Mouse (Mus musculus) gastrocnemius, adult 8-10 months (tissue): ENCODE data around the gene Cyp8b1. TPM values are rescaled to one million over a fixed set of nuclear protein-coding genes. Genes with fewer than 3 reads are reported as not detected.

ENCODE experiments used
- DNase-seq, 2 experiments: peaks; one replicate each; pipeline ENCODE4 v3.0.0; 2022; ENCODE audit warnings: low spot score in 2 of 2
- total RNA-seq, 4 experiments: library from RNA; stranded (reverse); gene quantifications; 2 replicates each; pipeline ENCODE4 v1.2.4; 2022

Cyp8b1 gene
- total RNA-seq, 4 experiments from 2014 or later: not detected

DNA sequence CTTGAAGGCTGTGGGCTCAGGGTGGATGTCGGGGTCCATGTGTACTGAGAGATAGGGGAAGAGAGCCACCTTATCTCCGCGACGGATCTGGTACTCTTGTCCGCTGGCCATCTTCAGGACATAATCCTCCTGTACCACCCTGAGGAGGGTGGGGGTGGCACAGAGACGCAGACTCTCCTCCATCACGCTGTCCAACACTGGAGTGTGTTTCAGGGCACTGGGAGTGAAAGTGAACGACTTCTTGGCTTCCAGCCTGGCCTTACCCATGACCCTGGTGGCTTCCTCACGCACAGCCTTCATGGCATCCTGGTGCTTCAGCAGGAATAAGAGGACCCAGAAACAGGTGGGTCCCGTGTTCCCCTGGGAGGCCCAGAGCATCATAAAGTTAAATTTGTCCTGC lies 1.0 kb downstream of the Cyp8b1 start:
- no peak for DNase-seq

GRCm38 (mm10) chr9:121914226-121914757 lies 1.8 kb downstream of the Cyp8b1 start:
- DNase-seq: no peak

DNA sequence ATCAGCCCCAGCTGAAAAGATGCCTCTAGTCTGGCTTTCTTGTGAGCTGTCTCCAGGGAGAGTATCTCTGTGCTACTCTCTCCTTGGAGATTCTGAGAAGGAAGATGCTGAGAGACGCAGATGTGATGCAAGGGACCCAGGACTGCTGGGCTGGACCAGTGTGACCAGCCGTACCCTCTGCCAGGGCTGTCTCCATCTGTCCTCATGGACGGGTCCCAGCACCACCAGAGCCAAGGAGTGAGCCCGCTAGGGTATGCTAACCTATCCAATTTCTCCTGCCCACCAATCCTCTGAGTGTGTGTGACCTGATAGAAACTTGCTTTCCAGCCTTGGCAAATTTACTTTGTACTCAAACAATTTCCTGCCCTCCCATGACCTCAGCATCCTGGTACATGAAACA lies 3.3 kb downstream of the Cyp8b1 start:
- no peak for DNase-seq

- no peak for DNase-seq
Observed at GRCm38 (mm10) chr9:121911196-121911595, 4.9 kb downstream of the Cyp8b1 start.

DNA sequence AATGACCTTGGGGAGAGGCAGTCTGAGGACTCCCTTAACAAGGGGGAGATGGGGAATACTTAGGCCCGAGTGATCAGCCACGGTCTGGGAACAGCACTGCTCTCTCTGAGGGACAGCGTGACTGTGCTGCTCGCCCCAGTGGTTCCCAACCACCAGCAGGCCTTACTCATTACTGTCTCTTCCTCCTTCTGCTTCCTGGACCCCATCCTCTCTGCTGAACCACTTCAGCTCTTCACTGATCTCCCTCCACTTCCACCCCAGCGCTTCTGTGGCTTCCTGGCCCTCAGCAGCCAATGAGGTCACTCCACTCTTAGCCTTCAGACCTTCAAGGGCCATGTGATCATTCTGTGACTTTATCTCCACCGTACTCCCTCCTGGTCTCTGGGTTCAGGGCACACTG lies 6.5 kb downstream of the Cyp8b1 start:
- DNase-seq: no peak

GRCm38 (mm10) chr9:121908321-121908720 lies 7.8 kb downstream of the Cyp8b1 start:
- no peak for DNase-seq

- no peak for DNase-seq
Observed at GRCm38 (mm10) chr9:121907356-121908070, 8.6 kb downstream of the Cyp8b1 start.

GRCm38 (mm10) chr9:121906456-121906855 lies 9.6 kb downstream of the Cyp8b1 start:
- no peak for DNase-seq

DNA sequence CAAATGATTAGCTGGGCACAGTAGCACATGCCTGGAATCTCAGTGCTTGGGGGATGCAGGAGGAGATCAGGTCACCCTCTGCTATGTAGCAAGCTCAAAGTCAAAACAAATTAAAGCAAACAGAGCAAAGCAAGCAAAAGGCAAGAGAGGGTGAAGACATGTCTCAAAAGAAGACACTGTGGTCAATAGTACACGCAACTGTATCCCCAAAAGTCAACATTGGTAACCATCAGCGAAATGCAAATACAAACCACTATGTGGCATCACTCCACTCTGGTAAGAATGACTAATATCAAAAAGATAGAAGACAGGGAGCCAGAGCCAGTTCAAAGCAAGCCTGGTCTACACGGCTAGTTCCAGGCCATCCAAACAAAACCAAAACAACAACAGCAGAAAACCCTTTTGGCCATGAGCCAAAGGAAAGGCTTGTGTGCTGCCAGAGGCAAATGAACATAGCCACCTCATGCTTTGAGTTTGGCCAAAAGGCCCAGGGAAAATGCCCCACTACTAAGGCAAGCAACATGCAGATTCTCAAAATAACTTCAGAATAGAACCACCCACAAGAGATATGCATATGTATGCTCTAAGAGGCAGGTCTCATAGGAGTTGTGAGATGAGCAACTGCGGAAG lies 10.4 kb downstream of the Cyp8b1 start:
- DNase-seq: no peak

DNA sequence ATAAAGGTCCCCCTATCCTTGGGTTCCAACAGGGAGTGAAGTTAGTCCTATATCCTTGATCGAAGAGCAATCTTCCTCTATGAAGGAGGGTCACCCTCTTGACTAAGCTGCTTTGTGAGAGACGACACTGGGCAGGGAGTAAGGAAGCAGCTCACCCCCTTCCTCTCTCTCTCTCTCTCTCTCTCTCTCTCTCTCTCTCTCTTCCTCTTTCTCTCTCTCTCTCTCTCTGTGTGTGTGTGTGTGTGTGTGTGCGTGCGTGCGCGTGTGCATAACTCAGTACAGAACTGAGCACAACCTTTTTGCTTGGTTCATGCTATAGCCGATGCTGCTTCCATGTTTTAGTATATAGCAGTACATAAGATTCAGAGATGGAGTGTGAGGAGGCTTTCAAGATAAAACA lies 11.2 kb downstream of the Cyp8b1 start:
- DNase-seq: no peak

DNA sequence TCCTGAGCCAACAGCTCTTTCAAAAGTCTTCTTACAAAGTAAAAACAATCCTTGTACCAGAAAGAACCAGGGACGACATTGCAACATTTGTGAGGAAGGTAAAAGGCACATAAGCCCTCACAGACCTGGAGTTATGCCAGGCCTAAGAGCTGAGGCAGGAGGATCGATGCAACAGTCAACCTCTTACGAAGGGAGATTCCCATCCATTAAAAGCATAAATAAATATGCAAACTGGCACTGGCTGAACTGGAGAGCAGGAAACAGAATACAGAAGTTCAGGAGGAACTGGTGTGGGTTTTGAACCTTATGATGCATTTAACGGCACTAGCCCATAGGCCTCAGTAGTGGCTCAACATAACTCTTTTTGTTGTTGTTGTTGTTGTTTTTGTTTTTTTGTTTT lies 11.8 kb downstream of the Cyp8b1 start:
- no peak for DNase-seq

DNA sequence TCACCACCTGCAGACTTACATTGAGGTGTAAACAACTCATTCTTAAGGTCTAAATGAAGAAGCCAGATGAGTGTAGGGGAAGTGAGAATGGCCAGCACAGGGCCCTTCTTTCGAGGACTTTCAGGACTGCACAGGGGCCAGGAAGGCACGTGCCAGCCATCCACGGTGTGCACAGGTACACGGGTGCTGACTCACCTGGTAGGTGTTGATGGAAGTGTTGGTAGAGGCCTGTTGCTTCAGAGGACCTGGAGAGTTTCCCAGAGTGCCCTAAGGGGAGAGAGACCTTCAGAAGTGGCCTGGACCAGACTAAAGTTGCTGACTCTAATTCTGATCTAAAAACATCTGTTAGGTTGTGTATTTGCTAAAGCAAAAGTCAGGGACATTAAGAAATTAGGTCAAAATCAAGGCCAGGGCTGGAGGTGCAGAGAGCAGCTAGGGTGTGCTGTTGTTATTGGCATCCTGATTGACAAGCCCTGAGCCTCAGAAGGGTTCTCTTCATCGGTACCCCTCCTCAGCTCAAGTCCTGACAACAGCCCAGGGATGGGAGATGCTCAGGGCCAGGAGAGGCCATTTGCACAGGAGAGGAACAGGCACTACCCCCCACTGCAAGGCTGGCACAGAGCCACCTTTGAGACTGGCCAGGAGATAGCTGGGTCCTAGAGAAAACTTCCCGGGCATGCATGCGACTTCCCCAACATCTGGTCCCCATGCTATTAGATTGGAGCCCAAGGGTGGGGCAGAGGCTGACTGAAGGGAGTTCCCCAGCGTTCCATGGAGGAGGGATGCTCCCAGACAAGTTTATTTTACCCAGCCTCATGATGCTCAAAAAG lies 12.4 kb downstream of the Cyp8b1 start:
- peak in 1 of 2 experiments; percentile 52 for DNase-seq

DNA sequence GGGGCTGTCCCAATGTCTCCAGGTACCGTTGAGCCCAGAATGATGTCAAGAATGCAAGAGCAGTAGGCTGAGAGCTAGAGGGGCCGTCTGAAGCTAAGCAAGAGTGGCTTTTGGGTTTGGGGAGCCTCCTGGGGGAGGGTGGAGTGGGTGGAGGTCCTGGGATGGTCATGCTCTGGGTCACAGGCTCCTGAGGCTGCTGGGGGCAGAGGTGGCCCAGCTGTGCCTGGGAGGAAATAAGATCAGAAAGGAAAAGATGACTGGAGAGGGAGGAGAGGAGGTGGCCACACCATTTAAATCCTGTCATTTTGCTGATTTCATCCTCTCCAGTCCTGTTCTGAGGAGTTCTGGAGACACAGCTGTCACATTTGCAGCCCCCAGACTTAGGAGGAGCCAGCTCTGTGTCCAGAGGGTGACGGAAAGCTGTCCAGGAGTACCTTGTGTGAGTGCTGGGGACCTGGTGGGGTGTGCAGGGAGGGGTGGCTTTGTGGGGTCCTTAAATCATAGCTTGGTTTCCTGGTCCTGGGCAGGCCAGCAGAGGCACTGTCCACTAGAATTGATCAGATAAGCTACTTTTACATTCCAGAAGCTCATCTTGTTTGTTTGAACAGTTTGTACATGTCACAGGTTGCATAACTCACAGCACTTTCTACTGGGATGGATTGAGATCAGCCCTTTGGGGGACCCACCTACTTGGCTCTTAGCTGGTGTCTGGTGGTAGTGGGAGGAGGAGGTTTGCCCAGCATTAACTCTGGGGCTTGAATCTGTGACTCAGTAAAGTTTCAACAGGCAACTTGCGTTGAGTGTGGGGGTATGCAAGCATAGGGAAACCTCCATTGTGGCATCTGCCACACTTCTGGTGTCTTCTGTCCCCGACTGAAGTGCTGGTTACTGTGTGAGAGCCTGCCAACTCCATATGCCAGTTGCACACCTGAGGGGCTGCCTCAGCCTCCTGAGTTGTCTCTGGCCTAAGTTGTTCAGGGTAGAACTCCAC lies 14.1 kb downstream of the Cyp8b1 start:
- DNase-seq: no peak

GRCm38 (mm10) chr9:121900282-121900855 lies 15.7 kb downstream of the Cyp8b1 start:
- no peak for DNase-seq

GRCm38 (mm10) chr9:121899306-121899705 lies 16.8 kb downstream of the Cyp8b1 start:
- DNase-seq: no peak

GRCm38 (mm10) chr9:121898245-121898644 lies 17.9 kb downstream of the Cyp8b1 start, which contains the start of gene Ackr2:
Ackr2 (plus strand) TSS chr9:121898355.
- DNase-seq: no peak

- DNase-seq: no peak
Observed at GRCm38 (mm10) chr9:121896820-121897219, 19.3 kb downstream of the Cyp8b1 start.

DNA sequence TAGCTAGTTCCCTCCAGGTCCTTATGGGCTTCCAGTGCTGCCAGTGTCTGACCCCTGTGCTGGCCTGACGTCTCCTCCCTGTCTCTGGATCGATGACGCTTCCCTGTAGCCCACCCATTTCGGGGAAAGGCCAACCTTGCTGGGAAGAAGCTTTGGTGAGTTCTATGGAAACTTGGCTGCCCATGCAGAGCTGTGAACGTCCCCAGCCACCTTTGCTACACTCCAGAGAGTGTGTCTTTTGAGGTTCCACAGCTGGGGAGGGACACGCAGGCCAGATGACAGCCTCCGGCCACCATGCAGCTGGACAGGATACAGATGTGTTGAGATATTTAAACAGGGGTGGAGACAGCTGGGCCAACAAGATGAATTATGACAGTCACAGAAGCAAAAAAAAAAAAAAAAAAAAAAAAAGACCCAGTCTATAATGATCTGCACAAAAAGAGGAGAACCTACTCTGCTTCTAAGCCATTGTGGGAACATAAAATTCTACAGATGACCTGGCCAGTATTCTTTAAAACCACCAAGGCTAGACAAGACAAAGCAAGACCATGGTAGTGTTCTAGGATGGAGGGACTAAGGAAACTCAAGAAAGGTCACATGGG lies 20.6 kb downstream of the Cyp8b1 start:
- no peak for DNase-seq

- no peak for DNase-seq
Observed at GRCm38 (mm10) chr9:121894447-121894846, 21.7 kb downstream of the Cyp8b1 start.
